Mouse (Mus musculus): ENCODE measurements around the gene Gabpb1.

Gabpb1 gene

GRCm38 (mm10) chr2:126676122-126676515 is at the start of gene Gabpb1:
TSS of gene Gabpb1 (minus strand) at chr2:126676337.
- no peak for DNase-seq

- no peak for DNase-seq
Observed at GRCm38 (mm10) chr2:126712950-126713349, 36.8 kb upstream of the Gabpb1 start.

GRCm38 (mm10) chr2:126712526-126712925 is 36.4 kb upstream of the Gabpb1 start:
- no peak for DNase-seq

- no peak for DNase-seq
Observed at GRCm38 (mm10) chr2:126708361-126708760, 32.2 kb upstream of the Gabpb1 start.

- DNase-seq = no peak
Observed at GRCm38 (mm10) chr2:126707438-126707779, 31.3 kb upstream of the Gabpb1 start.

GRCm38 (mm10) chr2:126706759-126707437 is 30.8 kb upstream of the Gabpb1 start, which contains the start of gene Usp8:
TSS of gene Usp8 (plus strand) at chr2:126707328.
- peak; percentile 96 to 97 for DNase-seq

- no peak for DNase-seq
Observed at GRCm38 (mm10) chr2:126695285-126695684, 19.1 kb upstream of the Gabpb1 start.

- no peak for DNase-seq
Observed at GRCm38 (mm10) chr2:126691290-126691689, 15.2 kb upstream of the Gabpb1 start.

GRCm38 (mm10) chr2:126682937-126683336 is 6.8 kb upstream of the Gabpb1 start:
- DNase-seq = no peak

- no peak for DNase-seq
Observed at GRCm38 (mm10) chr2:126682333-126682732, 6.2 kb upstream of the Gabpb1 start.

GRCm38 (mm10) chr2:126677366-126677765 is 1.2 kb upstream of the Gabpb1 start:
- no peak for DNase-seq

GRCm38 (mm10) chr2:126675169-126676121 is 692 bp downstream of the Gabpb1 start:
- DNase-seq = peak; percentile 89 to 90

GRCm38 (mm10) chr2:126674441-126675168 is 1.5 kb downstream of the Gabpb1 start:
- peak; percentile 67 to 69 for DNase-seq

GRCm38 (mm10) chr2:126673317-126674242 is 2.6 kb downstream of the Gabpb1 start:
- DNase-seq = peak; percentile 19 to 34

- no peak for DNase-seq
Observed at GRCm38 (mm10) chr2:126668621-126669252, 7.4 kb downstream of the Gabpb1 start.

- DNase-seq = no peak
Observed at GRCm38 (mm10) chr2:126665984-126666383, 10.2 kb downstream of the Gabpb1 start.

- DNase-seq = no peak
Observed at GRCm38 (mm10) chr2:126663481-126663880, 12.7 kb downstream of the Gabpb1 start.

GRCm38 (mm10) chr2:126652929-126653328 is 23.2 kb downstream of the Gabpb1 start:
- DNase-seq = no peak

- no peak for DNase-seq
Observed at GRCm38 (mm10) chr2:126647762-126648161, 28.4 kb downstream of the Gabpb1 start.

- DNase-seq = no peak
Observed at GRCm38 (mm10) chr2:126646461-126646860, 29.7 kb downstream of the Gabpb1 start.

- DNase-seq = no peak
Observed at GRCm38 (mm10) chr2:126644768-126645167, 31.4 kb downstream of the Gabpb1 start.

Data from thymus, postnatal 36 days (tissue).